Mouse (Mus musculus) cerebellum, adult 18-20 months (tissue): Measurements from ENCODE around the gene Trir.

Source experiments
- DNase-seq, 2 experiments: peaks; one replicate each; pipeline ENCODE4 v3.0.0; 2021

Trir gene

GRCm38 (mm10) chr8:84995680-84996079 is 30.9 kb upstream of the Trir start:
- peak in 1 of 2 experiments; percentile 11 for DNase-seq

DNA sequence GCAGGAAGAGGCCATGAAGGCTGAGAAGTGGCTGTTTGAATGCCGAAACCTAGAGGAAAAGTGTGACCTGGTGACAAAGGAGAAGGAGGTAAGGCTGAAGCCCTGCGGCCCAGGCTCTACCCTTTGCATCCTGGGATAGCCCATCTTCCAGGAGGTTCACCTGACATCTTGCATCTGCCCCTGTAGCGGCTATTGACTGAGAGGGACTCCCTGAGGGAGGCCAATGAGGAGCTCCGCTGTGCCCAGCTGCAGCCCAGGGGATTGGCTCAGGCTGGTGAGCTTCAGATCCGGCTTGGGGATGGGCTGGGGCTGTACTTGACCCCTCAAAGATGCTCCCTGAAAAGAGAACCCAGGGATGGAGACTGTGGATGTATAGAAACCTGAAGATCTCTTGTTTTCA is 29.6 kb upstream of the Trir start:
- no peak for DNase-seq

- peak; percentile 96 to 97 for DNase-seq
Observed at GRCm38 (mm10) chr8:84997649-84998295, 28.9 kb upstream of the Trir start.

- DNase-seq: no peak
Observed at GRCm38 (mm10) chr8:85007686-85008085, 18.9 kb upstream of the Trir start.

- DNase-seq: no peak
Observed at GRCm38 (mm10) chr8:85011242-85011641, 15.4 kb upstream of the Trir start.

DNA sequence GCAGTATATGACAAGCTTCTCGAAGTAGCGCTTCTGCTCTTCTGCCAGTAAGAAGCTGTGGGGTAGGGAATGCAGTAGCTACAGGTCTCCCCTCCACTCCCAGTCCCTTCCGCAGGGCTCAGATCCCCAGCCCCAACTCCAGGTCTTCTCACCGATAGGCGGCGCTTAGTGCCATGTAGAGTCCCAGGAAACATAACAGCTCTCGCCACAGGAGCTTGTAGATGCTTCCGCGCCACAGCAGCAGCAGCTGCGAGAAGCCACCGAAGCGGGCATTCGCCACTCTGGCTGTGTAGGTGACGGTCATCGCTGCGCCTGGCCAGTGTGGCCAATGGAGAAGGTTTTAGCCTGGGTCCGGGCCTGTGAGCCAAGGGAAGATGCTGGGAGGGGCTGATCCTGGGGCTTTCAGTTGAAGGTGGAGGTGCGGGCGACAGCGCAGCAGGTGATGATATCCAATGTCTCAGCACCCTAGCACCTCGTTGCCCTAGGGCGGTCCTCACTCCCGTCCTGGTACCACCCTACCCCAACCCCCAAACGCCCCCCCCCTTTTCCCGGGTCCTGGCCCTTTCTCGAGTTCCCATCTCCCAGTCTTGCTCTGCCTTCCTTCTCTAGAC is 13.3 kb upstream of the Trir start:
- peak; percentile 79 to 84 for DNase-seq

- DNase-seq: no peak
Observed at GRCm38 (mm10) chr8:85014431-85014830, 12.2 kb upstream of the Trir start, which contains the start of gene Best2. Gene Best2, minus strand, starts transcription at chr8:85014531.

GRCm38 (mm10) chr8:85016724-85017123 is 9.9 kb upstream of the Trir start:
- no peak for DNase-seq

DNA sequence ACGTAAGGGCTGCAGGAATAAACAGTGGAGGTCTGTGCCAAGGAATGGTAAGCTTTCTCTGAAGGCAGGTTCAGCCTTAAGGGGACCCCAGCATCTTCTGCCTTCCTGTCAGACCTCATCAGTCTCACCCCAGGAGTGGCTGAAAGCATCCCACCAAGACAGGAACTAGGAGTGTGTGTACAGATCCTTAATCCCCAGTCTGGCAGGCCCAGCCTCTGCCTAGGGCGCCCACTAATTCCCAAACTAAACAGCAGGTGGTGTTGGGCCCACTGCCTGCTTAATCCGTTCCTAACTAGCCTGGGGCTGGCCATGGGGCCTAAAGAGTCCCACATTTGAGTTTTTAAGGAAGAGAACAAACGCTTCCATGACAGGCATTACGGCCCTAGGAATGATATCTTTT is 9.4 kb upstream of the Trir start:
- no peak for DNase-seq

DNA sequence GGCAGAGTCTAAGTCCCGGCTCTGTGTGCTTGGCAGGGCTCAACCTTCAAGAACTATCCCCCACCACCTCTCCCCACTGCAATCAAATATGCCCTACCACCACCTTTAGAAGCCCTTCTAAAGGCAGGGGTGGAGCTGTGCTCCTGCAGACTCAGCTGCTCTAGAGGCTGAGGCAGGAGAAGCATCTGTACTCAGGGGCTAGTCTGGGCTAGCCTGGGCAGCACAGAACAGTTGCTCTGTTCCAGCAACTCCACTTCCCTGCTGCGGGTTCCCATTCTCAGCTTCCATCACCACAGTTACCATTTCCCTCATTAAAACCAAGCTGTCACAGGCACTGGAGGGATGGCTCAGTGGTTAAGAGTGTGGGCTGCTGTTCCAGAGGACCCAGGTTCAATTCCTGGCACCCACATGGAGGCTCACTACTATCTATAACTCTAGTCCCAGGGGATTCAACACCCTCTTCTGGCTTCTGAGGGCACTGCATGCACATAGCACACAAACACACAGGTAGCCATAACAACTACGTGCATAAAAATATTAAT is 5.0 kb upstream of the Trir start:
- DNase-seq: no peak

- no peak for DNase-seq
Observed at GRCm38 (mm10) chr8:85023846-85024245, 2.8 kb upstream of the Trir start.

- peak; percentile 85 for DNase-seq
Observed at GRCm38 (mm10) chr8:85025098-85025932, 1.3 kb upstream of the Trir start, which contains the start of gene Asna1. Gene Asna1, minus strand, starts transcription at chr8:85025281.

DNA sequence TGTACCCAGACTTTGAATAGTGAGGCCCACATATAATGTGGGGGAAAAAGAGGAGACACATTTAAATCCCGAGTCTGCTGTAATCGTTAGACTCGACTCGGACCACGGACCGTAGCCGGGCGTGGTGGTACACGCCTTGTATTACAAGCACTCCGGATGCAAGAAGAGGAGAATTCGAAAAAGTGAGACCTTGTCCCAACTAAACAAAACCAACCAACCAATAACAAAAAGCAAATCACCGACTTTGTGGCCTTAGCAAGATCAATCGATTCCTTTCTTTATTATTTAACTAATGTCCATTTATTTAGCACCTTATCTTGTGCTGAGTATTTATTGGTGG is 863 bp downstream of the Trir start:
- DNase-seq: no peak

DNA sequence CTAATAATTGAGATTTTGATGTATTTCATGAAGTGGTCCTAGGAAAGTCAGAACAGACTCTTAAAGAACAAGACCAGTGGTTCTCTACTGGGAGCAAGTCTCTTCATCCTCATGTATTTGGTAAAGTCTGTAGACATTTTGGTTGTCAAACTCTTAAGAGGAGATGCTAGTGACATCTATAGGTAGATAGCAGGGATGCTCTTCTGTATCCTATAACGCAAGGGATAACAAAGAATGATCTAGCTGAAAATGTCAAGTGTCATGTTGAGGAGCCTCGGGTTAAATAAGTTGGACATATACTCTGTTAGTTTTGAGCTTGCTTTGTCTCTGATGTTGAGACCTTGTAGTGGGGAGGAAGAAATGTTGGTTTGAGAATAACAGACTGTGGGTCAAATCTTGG is 1.3 kb downstream of the Trir start:
- DNase-seq: no peak

DNA sequence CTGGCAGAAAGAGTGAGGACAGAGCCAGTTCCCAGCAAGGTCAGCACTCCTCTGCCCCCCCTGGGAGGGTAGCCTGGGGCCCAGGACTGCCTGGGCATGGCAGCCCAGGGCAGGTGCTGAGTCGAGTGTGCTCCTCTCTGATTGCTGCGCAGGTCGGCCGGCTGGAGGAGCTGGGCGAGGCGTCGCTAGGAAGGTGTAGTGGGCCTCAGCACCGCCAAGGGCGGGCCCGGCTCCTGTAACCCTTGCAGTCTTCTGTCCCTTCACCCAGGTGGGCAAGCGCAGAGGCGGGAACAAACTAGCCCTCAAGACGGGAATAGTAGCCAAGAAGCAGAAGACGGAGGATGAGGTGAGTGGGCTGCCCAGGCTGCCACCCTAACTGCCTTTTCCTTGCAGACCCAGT is 2.6 kb downstream of the Trir start:
- no peak for DNase-seq

- DNase-seq: no peak
Observed at GRCm38 (mm10) chr8:85032622-85033311, 6.1 kb downstream of the Trir start.

GRCm38 (mm10) chr8:85033867-85034266 is 7.2 kb downstream of the Trir start:
- no peak for DNase-seq

- peak; percentile 68 to 69 for DNase-seq
Observed at GRCm38 (mm10) chr8:85034764-85035163, 8.1 kb downstream of the Trir start.

- no peak for DNase-seq
Observed at GRCm38 (mm10) chr8:85035165-85035727, 8.6 kb downstream of the Trir start.

- peak in 1 of 2 experiments; percentile 27 for DNase-seq
Observed at GRCm38 (mm10) chr8:85035728-85036310, 9.2 kb downstream of the Trir start.

DNA sequence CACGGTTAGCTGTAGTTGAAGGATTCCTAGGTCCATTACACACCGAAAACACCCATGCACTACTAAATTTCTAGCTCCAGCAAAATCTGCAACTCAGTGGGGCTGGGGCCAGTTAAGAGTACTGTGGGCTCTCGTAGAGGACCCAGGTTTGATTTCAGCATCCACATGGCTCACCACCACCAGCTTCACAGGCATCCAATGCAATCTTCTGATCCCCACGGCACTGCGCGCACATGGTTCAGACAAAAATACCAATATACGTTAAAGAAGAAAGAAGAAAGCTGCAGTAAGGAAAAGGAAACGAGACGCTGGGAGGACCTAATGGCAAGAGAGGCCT is 9.7 kb downstream of the Trir start:
- DNase-seq: no peak

GRCm38 (mm10) chr8:85036718-85037365 is 10.2 kb downstream of the Trir start, which contains the start of gene Tnpo2:
Gene Tnpo2, plus strand, starts transcription at chr8:85036915.
- peak; percentile 90 to 93 for DNase-seq
